In genomic region chr15:9132693-9133443, GRCm38 (mm10) we compare ENCODE assay signal across 10 mouse cellular contexts. TPM values are rescaled to one million over a fixed set of nuclear protein-coding genes. Genes with fewer than 3 reads are reported as not detected.
DNase-seq lines count a peak whose midpoint lies in the region; ATAC-seq and TF ChIP-seq lines count a peak whose summit lies in the region.
"Had no signal": no experiment of that assay in that cellular context is flagged by ENCODE, and none has a peak within 500 bp of the region (broad histone marks: within the 10 kb centered on the region; RNA-seq: fewer than 3 reads in every experiment).

No protein-coding gene starts in this region.

- H3K27ac ChIP-seq in midbrain, postnatal 0 days (ENCODE audit: low read depth, low read length): no peak overlapping the region
- no peak overlapping the region for H3K27ac ChIP-seq in midbrain, embryonic 10.5 days (replicated peaks)
- H3K27ac ChIP-seq in macrophage: peak overlapping the region; percentile 99
- H3K27ac ChIP-seq: lung, embryonic 15.5 days had no signal

- TF ChIP-seq POLR2A in lung, adult 2 months (IDR thresholded peaks at IDR 0.05; ENCODE audit: borderline replicate concordance, extremely low read depth, low read depth, low read length): no peak

- peaks cover 85% of the 10 kb centered on the region for H3K79me2 ChIP-seq in macrophage (ENCODE audit: inconsistent target)

- TF ChIP-seq CTCF in midbrain, postnatal 0 days (IDR thresholded peaks at IDR 0.05): no peak
- TF ChIP-seq CTCF in lung, adult 2 months (IDR thresholded peaks at IDR 0.05; ENCODE audit: insufficient read depth, low read length): no peak

- no peak overlapping the region for H3K9ac ChIP-seq in midbrain, postnatal 0 days (replicated peaks; ENCODE audit: low read length, poor library complexity, severe bottlenecking)
- H3K9ac ChIP-seq: lung, embryonic 15.5 days had no signal

- H3K36me3 ChIP-seq in midbrain, postnatal 0 days (ENCODE audit: insufficient read depth, low read length): peaks cover 12% of the 10 kb centered on the region
- H3K36me3 ChIP-seq in midbrain, embryonic 10.5 days: peaks cover 95% of the 10 kb centered on the region
- H3K36me3 ChIP-seq in macrophage (ENCODE audit: inconsistent target): peaks cover 17% of the 10 kb centered on the region; the same call in 1 of the 2 replicates

- H3K4me3 ChIP-seq in midbrain, postnatal 0 days (ENCODE audit: low read depth, low read length): no peak overlapping the region
- H3K4me3 ChIP-seq in midbrain, embryonic 10.5 days: no peak overlapping the region
- no peak overlapping the region for H3K4me3 ChIP-seq in macrophage (ENCODE audit: inconsistent target)
- no peak overlapping the region for H3K4me3 ChIP-seq in lung, adult 2 months (replicated peaks; ENCODE audit: extremely low read depth, low read depth, low read length)
- H3K4me3 ChIP-seq: lung, embryonic 15.5 days had no signal

- H3K4me1 ChIP-seq in midbrain, postnatal 0 days (ENCODE audit: insufficient read depth, low read length): no peaks in the 10 kb centered on the region
- 0 out of 2 replicates have a peak, but pooled peaks cover 4% of the 10 kb centered on the region for H3K4me1 ChIP-seq in midbrain, embryonic 10.5 days
- no peaks in the 10 kb centered on the region for H3K4me1 ChIP-seq in lung, adult 2 months (ENCODE audit: control insufficient read depth, insufficient read depth, low read length)

- H3K27me3 ChIP-seq in midbrain, postnatal 0 days (ENCODE audit: insufficient read depth, low read length): no peaks in the 10 kb centered on the region
- H3K27me3 ChIP-seq in midbrain, embryonic 10.5 days (ENCODE audit: low read depth, poor library complexity, severe bottlenecking): no peaks in the 10 kb centered on the region
- H3K27me3 ChIP-seq: CH12.LX; lung, embryonic 15.5 days had no signal

- ATAC-seq in frontal cortex, adult (ENCODE audit: low TSS enrichment): peak; percentile 53
- ATAC-seq in midbrain, postnatal 0 days (ENCODE audit: low FRiP score): no peak

- no peaks in the 10 kb centered on the region for H3K9me3 ChIP-seq in midbrain, postnatal 0 days (ENCODE audit: low read length)
- no peaks in the 10 kb centered on the region for H3K9me3 ChIP-seq in midbrain, embryonic 10.5 days (replicated peaks)
- H3K9me3 ChIP-seq: lung, embryonic 15.5 days had no signal

- H3K4me2 ChIP-seq in midbrain, postnatal 0 days (ENCODE audit: low read depth, low read length, poor library complexity, severe bottlenecking): no peak overlapping the region
- H3K4me2 ChIP-seq: lung, embryonic 15.5 days had no signal

- 88% methylated on average over 13 of the region's 13 CpGs for whole genome bisulfite sequencing in midbrain, postnatal 0 days
- 90% methylated on average over 13 of the region's 13 CpGs for WGBS in midbrain, embryonic 10.5 days
- WGBS in macrophage (ENCODE audit: missing documents): 95% methylated on average over 13 of the region's 13 CpGs
- 71% methylated on average over 13 of the region's 13 CpGs for WGBS in lung, adult 2 months

- DNase-seq in frontal cortex, postnatal 10 days (ENCODE audit: low spot score in 2 of 2): no peak
- DNase-seq in midbrain, postnatal 0 days (ENCODE audit: low spot score): peak; percentile 30
- DNase-seq in midbrain, embryonic 10.5 days (ENCODE audit: low spot score): no peak
- peak; percentile 73 to 81 for DNase-seq in cerebellum, postnatal 10 days
- DNase-seq in ovary, adult 18-20 months (ENCODE audit: low spot score): no peak
- no peak for DNase-seq in lung, adult 2 months

RNA-seq across cellular contexts. Expression of gene Lmbrd2, which starts 7.5 kb away (rescaled TPM):
- total RNA-seq in midbrain, postnatal 0 days (2014; rRNA removed): 20.7 and 25.4 TPM in 2 replicates
- polyA plus RNA-seq in midbrain, postnatal 0 days (2015; fragmentation: Nextera tagmentation; extraction: Ambion mirVana): 2.9 and 3.3 TPM in 2 replicates
- polyA plus RNA-seq in midbrain, embryonic 10.5 days (2016; fragmentation: Nextera tagmentation; extraction: Ambion mirVana): 1.9 and 2.2 TPM in 2 replicates
- 100 to 1,000 TPM in 2 of 26 experiments, 10 to 100 TPM in 22, 1 to 10 TPM in 2; 9.4 to 116 (median 55.5) TPM for total RNA-seq in macrophage (2018; cell fraction: chromatin; rRNA removed)
- total RNA-seq in macrophage (2018; cell fraction: cytosol; rRNA removed): 10 to 100 TPM; 21.2 to 97.6 (median 50.1) TPM
- 100 to 1,000 TPM in 3 of 26 experiments, 10 to 100 TPM in 23; 16.9 to 134 (median 60.0) TPM for total RNA-seq in macrophage (2018; cell fraction: nucleus; rRNA removed)
- 27.7 to 35.1 TPM (median 34.0 TPM) in 3 replicates for polyA plus RNA-seq in macrophage (2018)
- polyA plus RNA-seq in lung, adult 2 months (2012; rRNA removed): 7.5 and 15.3 TPM in 2 replicates

RNA-seq across cellular contexts. Expression of gene Skp2, which starts 22.4 kb away (rescaled TPM):
- 7.7 and 9.3 TPM in 2 replicates for total RNA-seq in midbrain, postnatal 0 days (2014; rRNA removed)
- polyA plus RNA-seq in midbrain, postnatal 0 days (2015; fragmentation: Nextera tagmentation; extraction: Ambion mirVana): 7.8 and 7.9 TPM in 2 replicates
- polyA plus RNA-seq in midbrain, embryonic 10.5 days (2016; fragmentation: Nextera tagmentation; extraction: Ambion mirVana): 111 and 119 TPM in 2 replicates
- 10 to 100 TPM in 17 of 26 experiments, 1 to 10 TPM in 9; 3.1 to 79.0 (median 15.4) TPM for total RNA-seq in macrophage (2018; cell fraction: chromatin; rRNA removed)
- 10 to 100 TPM in 9 of 26 experiments, 1 to 10 TPM in 16, under 1 TPM in 1; 0.53 to 15.6 (median 8.8) TPM for total RNA-seq in macrophage (2018; cell fraction: cytosol; rRNA removed)
- 10 to 100 TPM in 16 of 26 experiments, 1 to 10 TPM in 10; 2.5 to 68.6 (median 14.6) TPM for total RNA-seq in macrophage (2018; cell fraction: nucleus; rRNA removed)
- polyA plus RNA-seq in macrophage (2018): 11.8 to 12.1 TPM (median 11.9 TPM) in 3 replicates
- 0.91 and 1.6 TPM in 2 replicates for polyA plus RNA-seq in lung, adult 2 months (2012; rRNA removed)

Comparison
In these comparisons a context has a peak if more than half of its experiments do, and no peak if none do; other contexts are left out.
1. DNase-seq: peak in midbrain, postnatal 0 days (single experiment) and cerebellum, postnatal 10 days (2 of 2); none in frontal cortex, postnatal 10 days (0 of 2), midbrain, embryonic 10.5 days (single experiment), ovary, adult 18-20 months (single experiment) and lung, adult 2 months (single experiment).